In the genomic region with DNA sequence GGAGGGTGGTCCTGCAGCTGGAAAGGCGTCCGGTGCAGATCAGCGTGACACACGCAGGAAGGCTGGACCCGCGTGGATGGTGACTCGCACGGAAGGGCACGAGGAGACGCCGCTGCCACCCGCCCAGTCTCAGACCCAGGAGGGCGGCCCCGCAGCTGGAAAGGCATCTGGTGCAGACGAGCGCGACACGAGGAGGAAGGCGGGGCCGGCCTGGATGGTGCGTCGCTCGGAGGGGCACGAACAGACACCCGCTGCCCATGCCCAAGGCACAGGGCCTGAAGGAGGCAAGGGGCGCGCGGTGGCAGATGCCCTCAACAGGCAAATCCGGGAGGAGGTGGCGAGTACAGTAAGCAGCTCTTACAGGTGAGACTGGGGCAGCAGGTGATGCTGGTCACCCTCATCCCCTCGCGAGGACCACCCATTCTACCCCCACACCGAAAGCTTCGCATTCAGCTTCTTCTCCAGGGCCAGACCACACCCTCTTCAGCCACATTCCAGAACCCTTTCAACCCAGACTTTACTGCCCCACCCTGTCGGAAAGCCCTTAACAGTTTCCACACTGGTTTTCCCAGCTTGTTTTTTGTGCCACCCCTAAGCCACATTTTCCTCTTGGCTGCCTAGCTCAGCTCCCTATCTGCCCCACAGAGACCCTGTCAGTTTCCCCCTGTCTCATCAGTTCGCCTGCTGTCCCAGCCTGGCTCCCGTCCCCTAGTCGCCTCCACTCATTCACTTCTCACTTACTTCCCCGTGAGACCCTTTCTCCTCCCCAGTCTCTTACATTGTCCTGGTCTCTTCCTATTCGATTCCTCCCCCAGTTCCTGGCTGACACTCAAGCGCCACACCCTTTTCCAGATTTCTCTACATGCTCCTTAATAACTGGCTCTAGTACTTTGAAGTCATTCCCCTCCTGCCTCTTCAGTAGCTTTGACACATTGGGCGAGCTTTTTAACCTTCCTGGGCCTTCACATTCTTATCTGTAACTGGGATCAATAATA, we compare ENCODE assay signal across 9 mouse cellular contexts. TPM values are rescaled to one million over a fixed set of nuclear protein-coding genes. Genes with fewer than 3 reads are reported as not detected.
DNase-seq lines count a peak whose midpoint lies in the region; ATAC-seq and TF ChIP-seq lines count a peak whose summit lies in the region.
"Had no signal": no experiment of that assay in that cellular context is flagged by ENCODE, and none has a peak within 500 bp of the region (broad histone marks: within the 10 kb centered on the region; RNA-seq: fewer than 3 reads in every experiment).

No protein-coding gene starts in this region.

- H3K27me3 ChIP-seq in thymus, adult 2 months (ENCODE audit: control insufficient read depth, insufficient read depth, low read length): peaks cover 8% of the 10 kb centered on the region

- TF ChIP-seq CTCF in thymus, adult 2 months (IDR thresholded peaks at IDR 0.05; ENCODE audit: borderline replicate concordance, control insufficient read depth, extremely low read depth, insufficient read depth, low read length, poor library complexity): no peak

- H3K36me3 ChIP-seq in thymus, adult 2 months (ENCODE audit: control insufficient read depth, insufficient read depth, low read length): no peaks in the 10 kb centered on the region

- no peak overlapping the region for H3K27ac ChIP-seq in thymus, adult 2 months (ENCODE audit: control insufficient read depth, insufficient read depth, low read length)

- intact Hi-C loops in heart, postnatal 10 days (cut with DNase I): no loop called here

- 0 out of 2 replicates have a peak, but pooled peaks cover 3% of the 10 kb centered on the region for H3K4me1 ChIP-seq in thymus, adult 2 months (replicated peaks; ENCODE audit: control insufficient read depth, insufficient read depth, low read length)

- 18% methylated on average over 42 of the region's 42 CpGs for WGBS in thymus, adult 2 months

- TF ChIP-seq POLR2A in thymus, adult 2 months (IDR thresholded peaks at IDR 0.05; ENCODE audit: control insufficient read depth, extremely low read depth, insufficient read depth, low read length, poor library complexity): no peak

- H3K4me3 ChIP-seq in thymus, adult 2 months (ENCODE audit: control insufficient read depth, insufficient read depth, low read length): no peak overlapping the region

- DNase-seq in cerebellum, adult 18-20 months: peak; percentile 23 to 25
- DNase-seq in cerebellum, postnatal 4 days (ENCODE audit: low spot score in 2 of 2): no peak
- peak; percentile 9 for DNase-seq in urinary bladder, postnatal 25 days (ENCODE audit: low spot score)
- no peak for DNase-seq in urinary bladder, adult 2 months (ENCODE audit: low spot score)
- peak; percentile 11 to 28 for DNase-seq in heart, postnatal 10 days
- DNase-seq in lung, postnatal 10 days: peak; percentile 57
- no peak for DNase-seq in thymus, adult 2 months

- ATAC-seq in frontal cortex, adult (ENCODE audit: low TSS enrichment): no peak

RNA-seq across cellular contexts. Expression of a gene that starts 2.0 kb away (rescaled TPM):
- polyA plus RNA-seq in urinary bladder, adult 2 months (2012; rRNA removed): 13.1 and 16.0 TPM in 2 replicates
- 1 to 10 TPM; 5.1 to 6.0 TPM for total RNA-seq in heart, postnatal 10 days (2021)
- 0.96 and 1.3 TPM in 2 replicates for polyA plus RNA-seq in thymus, adult 2 months (2012; rRNA removed)

RNA-seq across cellular contexts. Expression of a gene that starts 30.8 kb away (rescaled TPM):
- 1.0 and 1.3 TPM in 2 replicates for polyA plus RNA-seq in urinary bladder, adult 2 months (2012; rRNA removed)
- not detected for total RNA-seq in heart, postnatal 10 days (2021)
- 0.32 and 0.61 TPM in 2 replicates for polyA plus RNA-seq in thymus, adult 2 months (2012; rRNA removed)
- total RNA-seq: CH12.LX had no signal

Comparison
In these comparisons a context has a peak if more than half of its experiments do, and no peak if none do; other contexts are left out.
1. DNase-seq: peak in cerebellum, adult 18-20 months (2 of 2), urinary bladder, postnatal 25 days (single experiment), heart, postnatal 10 days (2 of 2) and lung, postnatal 10 days (single experiment); none in cerebellum, postnatal 4 days (0 of 2), urinary bladder, adult 2 months (single experiment) and thymus, adult 2 months (single experiment).